Mouse (Mus musculus) neural tube, embryonic 15.5 days (tissue): ENCODE measurements around the gene Furin. TPM values are rescaled to one million over a fixed set of nuclear protein-coding genes. Genes with fewer than 3 reads are reported as not detected.

Experiments used
- ATAC-seq: fragments of 200-750 bp; cut with Nextera tagmentation; 2 replicates; pipeline ENCODE4 v1.8.0; 2017; ENCODE audit warnings: mild to moderate bottlenecking, moderate TSS enrichment, moderate library complexity; ENCODE audit not compliant: low FRiP score
- H3K27ac ChIP-seq: fragments of 300-500 bp; sonication (generic); replicated peaks from 2 replicates; pipeline ENCODE4 v1.5.1; 2015; ENCODE audit warnings: mild to moderate bottlenecking, inconsistent platforms
- H3K27me3 ChIP-seq: fragments of 300-500 bp; sonication (generic); replicated peaks from 2 replicates; pipeline ENCODE4 v1.6.1; 2015; ENCODE audit warnings: inconsistent platforms
- H3K36me3 ChIP-seq: fragments of 300-500 bp; sonication (generic); 2 replicates; pipeline ENCODE4 v1.6.1; 2015; ENCODE audit warnings: inconsistent platforms
- H3K4me1 ChIP-seq: fragments of 300-500 bp; sonication (generic); 2 replicates; pipeline ENCODE4 v1.6.1; 2015; ENCODE audit warnings: inconsistent platforms
- H3K4me2 ChIP-seq: fragments of 300-500 bp; sonication (generic); 2 replicates; pipeline ENCODE4 v1.6.1; 2015; ENCODE audit warnings: inconsistent platforms, mild to moderate bottlenecking, moderate library complexity
- H3K4me3 ChIP-seq: fragments of 300-500 bp; sonication (generic); replicated peaks from 2 replicates; pipeline ENCODE4 v1.5.1; 2015; ENCODE audit warnings: mild to moderate bottlenecking, inconsistent platforms
- H3K9ac ChIP-seq: fragments of 300-500 bp; sonication (generic); replicated peaks from 2 replicates; pipeline ENCODE4 v1.6.1; 2015; ENCODE audit warnings: mild to moderate bottlenecking, inconsistent platforms
- H3K9me3 ChIP-seq: fragments of 300-500 bp; sonication (generic); replicated peaks from 2 replicates; pipeline ENCODE4 v1.6.1; 2016; ENCODE audit warnings: inconsistent platforms
- WGBS: fragments of 180-500 bp; shearing (Covaris S2); methylation state at CpG from one replicate; pipeline ENCODE4 v1.1.7; 2015; ENCODE audit warnings: mixed read lengths; 5-methylcytosine and 5-hydroxymethylcytosine counted together
- polyA plus RNA-seq: library from polyadenylated mRNA; unstranded; fragments of >200 nt; fragmentation: Nextera tagmentation; extraction: Ambion mirVana; gene quantifications from 2 replicates; pipeline ENCODE4 v1.2.1, GENCODE M21; 2015

Furin gene
- polyA plus RNA-seq, 1 experiment from 2014 or later, result 5.6 TPM

DNA sequence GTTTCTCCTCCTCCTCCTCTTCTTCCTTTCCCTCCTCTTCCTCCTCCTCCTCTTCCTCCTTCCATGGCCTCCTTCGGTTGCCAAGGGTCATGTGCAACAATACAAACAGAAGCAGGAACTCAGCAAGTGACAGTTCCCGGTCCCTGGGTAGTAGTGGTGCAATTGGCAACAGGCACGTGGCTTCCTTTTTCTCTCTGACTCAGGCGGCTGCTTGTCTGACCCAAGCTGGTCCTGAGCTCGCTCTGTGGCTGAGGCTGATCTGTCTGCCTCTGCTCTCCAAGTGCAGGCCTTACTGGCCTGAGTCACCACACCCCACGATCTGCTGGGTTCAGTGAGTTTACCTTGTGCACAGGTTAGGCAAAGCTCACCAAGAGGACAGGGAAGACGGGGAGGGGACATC is 21.1 kb upstream of the Furin start:
- Histone ChIP-seq H3K27me3 (no peaks in the 10 kb centered on the region), H3K4me3 (no peak overlapping the region), H3K9me3 (no peaks in the 10 kb centered on the region), H3K36me3 (no peaks in the 10 kb centered on the region), H3K27ac (no peak overlapping the region), H3K4me2 (no peak overlapping the region), H3K4me1 (peaks cover 4% of the 10 kb centered on the region; the same call in 1 of the 2 replicates), H3K9ac (no peak overlapping the region)
- ATAC-seq, result no peak
- WGBS, result 72% methylated on average over 7 of the region's 7 CpGs

DNA sequence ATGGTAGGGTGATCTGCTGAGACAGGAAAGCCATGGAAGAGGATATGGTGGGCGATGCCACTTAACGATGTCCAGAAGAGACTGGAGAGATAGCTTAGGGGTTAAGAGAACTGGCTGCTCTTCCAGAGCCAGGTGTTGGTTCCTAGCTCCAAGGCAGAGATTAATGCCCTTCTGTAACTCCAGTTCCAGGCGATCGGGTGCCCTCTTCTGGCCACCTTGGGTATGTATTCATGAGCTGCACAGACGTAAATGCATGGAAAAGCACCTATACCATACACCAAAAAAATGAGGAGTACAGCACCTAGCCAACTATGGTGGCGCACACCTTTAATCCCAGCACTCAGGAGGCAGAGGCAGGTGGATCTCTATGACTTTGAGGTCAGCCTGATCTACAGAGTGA is 19.5 kb upstream of the Furin start:
- no peaks in the 10 kb centered on the region for H3K27me3 ChIP-seq
- H3K4me2 ChIP-seq, result no peak overlapping the region
- no peak overlapping the region for H3K27ac ChIP-seq
- no peak overlapping the region for H3K4me3 ChIP-seq
- H3K36me3 ChIP-seq, result no peaks in the 10 kb centered on the region
- H3K9ac ChIP-seq, result no peak overlapping the region
- 76% methylated on average over 6 of the region's 6 CpGs for WGBS
- H3K9me3 ChIP-seq, result no peaks in the 10 kb centered on the region
- peaks cover 4% of the 10 kb centered on the region; the same call in 1 of the 2 replicates for H3K4me1 ChIP-seq
- ATAC-seq, result no peak

DNA sequence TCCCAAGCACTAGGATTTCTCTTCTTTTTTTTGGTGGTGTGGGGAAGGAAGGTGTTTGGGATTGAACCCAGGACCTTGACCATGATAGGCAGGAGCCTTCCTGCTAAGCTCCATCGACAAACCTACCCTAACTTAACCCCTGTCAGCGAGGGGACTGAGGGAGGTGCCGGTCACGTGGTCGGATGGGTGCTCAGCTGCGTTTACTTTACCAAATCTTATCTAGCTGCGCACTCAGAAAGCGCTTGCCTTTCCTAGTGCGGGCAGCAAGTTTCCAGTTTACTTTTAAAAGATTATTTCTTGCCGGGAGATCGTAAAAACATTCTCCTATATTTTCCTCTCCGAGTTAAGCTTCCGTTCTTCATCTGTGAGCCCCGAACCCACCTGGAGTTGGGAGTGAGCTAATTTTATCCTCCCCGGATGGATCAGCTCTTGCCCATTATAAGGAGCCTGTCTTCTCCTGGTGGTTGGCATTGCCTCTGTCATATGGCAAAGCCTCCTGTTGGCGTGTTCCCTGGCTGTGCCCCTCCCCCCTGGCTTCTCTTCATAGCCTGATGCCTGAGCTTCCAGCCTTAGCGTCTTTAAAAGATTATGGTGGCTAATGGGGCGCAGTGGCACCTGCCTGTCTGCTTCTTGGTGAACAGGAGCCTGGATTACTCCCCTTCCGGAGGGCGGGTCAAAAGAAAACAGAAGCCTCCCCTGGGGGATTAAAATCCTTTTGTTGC is 17.7 kb upstream of the Furin start:
- peak overlapping the region; percentile 34 for H3K4me2 ChIP-seq
- 0 out of 2 replicates have a peak overlapping the region, but pooled peaks have one; percentile 20 for H3K9ac ChIP-seq
- no peak for ATAC-seq
- H3K36me3 ChIP-seq, result no peaks in the 10 kb centered on the region
- no peak overlapping the region for H3K4me3 ChIP-seq
- H3K27ac ChIP-seq, result no peak overlapping the region
- no peaks in the 10 kb centered on the region for H3K9me3 ChIP-seq
- H3K27me3 ChIP-seq, result no peaks in the 10 kb centered on the region
- 34% methylated on average over 20 of the region's 20 CpGs for WGBS
- H3K4me1 ChIP-seq, result peaks cover 4% of the 10 kb centered on the region; the same call in 1 of the 2 replicates

DNA sequence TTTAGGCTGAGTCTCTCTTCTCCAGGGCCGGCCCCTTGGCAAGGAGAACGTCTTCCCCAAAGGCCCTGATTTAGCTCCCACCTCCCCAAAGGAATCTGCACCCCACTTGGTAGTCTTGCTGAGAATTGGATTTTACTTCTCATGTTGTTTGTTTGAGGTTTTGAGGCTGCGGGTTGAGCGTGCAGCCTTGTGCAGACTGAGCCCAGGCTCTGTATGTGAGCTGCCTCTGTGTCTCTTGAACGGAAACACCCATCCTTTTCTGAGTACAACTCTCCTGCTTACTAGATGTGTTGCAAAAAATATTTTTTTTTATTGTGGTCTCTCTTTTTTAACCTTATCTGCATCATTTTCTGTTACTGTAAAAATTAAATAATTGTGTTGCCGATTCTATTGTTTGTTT is 16.3 kb upstream of the Furin start:
- Histone ChIP-seq H3K4me2 (no peak overlapping the region), H3K9me3 (no peaks in the 10 kb centered on the region), H3K27ac (no peak overlapping the region), H3K4me1 (peaks cover 4% of the 10 kb centered on the region; the same call in 1 of the 2 replicates), H3K27me3 (no peaks in the 10 kb centered on the region), H3K36me3 (no peaks in the 10 kb centered on the region), H3K9ac (no peak overlapping the region), H3K4me3 (no peak overlapping the region)
- ATAC-seq, result no peak
- WGBS, result 89% methylated on average over 6 of the region's 6 CpGs

DNA sequence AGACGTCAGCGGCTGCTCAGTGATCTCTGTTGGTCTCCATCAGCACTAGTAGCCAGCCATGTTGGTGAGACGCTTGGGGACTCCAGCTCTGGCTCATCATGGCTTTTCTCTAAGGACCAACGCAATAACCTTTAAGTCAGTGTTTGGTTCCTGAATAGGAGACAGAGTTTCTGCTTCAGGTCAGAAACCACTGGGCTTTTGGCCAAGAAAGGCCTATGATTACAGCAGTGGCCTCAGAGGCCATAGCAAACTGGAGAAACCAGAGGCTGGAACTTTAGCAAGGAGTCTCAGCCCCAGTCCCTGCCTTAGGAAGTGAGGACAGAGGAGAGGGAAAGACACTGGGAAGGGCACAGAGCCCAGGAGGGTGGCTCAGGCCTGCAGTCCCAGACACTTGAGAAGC is 15.3 kb upstream of the Furin start:
- no peak for ATAC-seq

DNA sequence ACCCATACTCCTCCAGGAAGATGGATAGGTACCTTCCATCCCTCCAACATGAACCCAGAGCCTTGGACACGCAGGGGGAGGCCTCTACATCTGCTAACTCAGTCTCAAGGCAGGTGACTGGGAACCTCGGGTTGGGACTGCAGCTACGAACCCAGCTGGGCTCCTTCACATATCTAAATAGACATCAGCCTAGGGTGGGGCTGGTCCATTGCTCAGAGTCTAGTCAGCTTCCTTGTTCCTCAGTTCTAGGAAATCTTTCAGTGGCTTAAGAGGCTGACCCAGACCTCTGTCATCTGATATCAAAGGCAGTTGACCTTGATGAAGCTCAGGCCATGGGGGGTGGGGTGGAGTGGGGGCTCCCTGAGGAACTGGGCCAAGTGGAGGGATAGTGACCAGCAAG is 14.0 kb upstream of the Furin start:
- H3K4me3 ChIP-seq, result no peak overlapping the region
- H3K27me3 ChIP-seq, result no peaks in the 10 kb centered on the region
- H3K4me2 ChIP-seq, result no peak overlapping the region
- no peaks in the 10 kb centered on the region for H3K36me3 ChIP-seq
- no peak overlapping the region for H3K27ac ChIP-seq
- H3K4me1 ChIP-seq, result peaks cover 4% of the 10 kb centered on the region; the same call in 1 of the 2 replicates
- H3K9me3 ChIP-seq, result no peaks in the 10 kb centered on the region
- 72% methylated on average over 3 of the region's 3 CpGs for WGBS
- ATAC-seq, result no peak
- H3K9ac ChIP-seq, result no peak overlapping the region

More for the DNA sequence above, 15.3 kb upstream of the Furin start:
- H3K4me2 ChIP-seq, result no peak overlapping the region
- H3K4me3 ChIP-seq, result no peak overlapping the region
- H3K9me3 ChIP-seq, result no peaks in the 10 kb centered on the region
- H3K9ac ChIP-seq, result no peak overlapping the region
- 76% methylated on average over 4 of the region's 4 CpGs for WGBS
- peaks cover 4% of the 10 kb centered on the region; the same call in 1 of the 2 replicates for H3K4me1 ChIP-seq
- H3K36me3 ChIP-seq, result no peaks in the 10 kb centered on the region
- H3K27ac ChIP-seq, result no peak overlapping the region
- no peaks in the 10 kb centered on the region for H3K27me3 ChIP-seq

DNA sequence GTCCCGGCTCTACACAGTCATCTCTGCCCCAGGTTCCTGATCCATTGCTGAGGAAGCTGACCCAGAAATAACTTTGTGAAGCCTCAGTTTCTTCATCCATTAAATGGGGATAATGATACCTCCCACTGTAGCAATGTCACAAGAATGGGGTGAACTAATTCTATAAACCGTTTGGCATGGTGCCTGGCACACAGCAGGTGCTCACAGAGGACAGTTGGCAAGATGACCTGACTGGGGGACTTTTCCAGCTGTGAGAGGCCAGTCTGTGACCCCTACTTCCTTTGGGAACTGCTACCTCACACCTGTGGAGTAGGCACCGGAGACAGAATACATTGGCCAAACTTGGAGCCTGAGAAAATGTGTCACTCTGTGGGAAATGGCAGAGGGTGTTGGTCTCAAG is 12.8 kb upstream of the Furin start:
- H3K4me3 ChIP-seq, result no peak overlapping the region
- H3K9me3 ChIP-seq, result no peaks in the 10 kb centered on the region
- 83% methylated on average over 3 of the region's 3 CpGs for WGBS
- no peak overlapping the region for H3K4me2 ChIP-seq
- no peak for ATAC-seq
- no peak overlapping the region for H3K9ac ChIP-seq
- no peaks in the 10 kb centered on the region for H3K27me3 ChIP-seq
- H3K27ac ChIP-seq, result no peak overlapping the region
- no peaks in the 10 kb centered on the region for H3K36me3 ChIP-seq
- H3K4me1 ChIP-seq, result peaks cover 1% of the 10 kb centered on the region; the same call in 1 of the 2 replicates

DNA sequence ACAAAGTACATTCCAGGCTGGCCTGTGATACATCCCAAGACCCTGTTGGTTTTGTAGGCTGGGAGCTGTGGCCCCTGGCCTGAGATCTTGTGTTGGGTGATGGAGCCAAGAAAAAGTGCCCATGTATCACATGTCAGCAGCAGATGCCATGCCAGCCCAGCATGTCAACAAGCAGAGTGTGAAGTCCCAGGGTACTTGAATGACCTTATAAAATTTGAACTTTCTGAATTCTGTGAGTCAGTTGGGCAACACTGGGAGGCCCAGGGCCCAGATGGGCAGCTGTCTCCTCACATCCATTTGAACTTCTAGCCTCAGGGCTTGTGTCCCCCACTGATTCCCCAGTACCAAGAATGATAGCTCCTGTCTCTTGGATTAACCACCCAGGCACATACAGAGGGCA is 12.4 kb upstream of the Furin start:
- Histone ChIP-seq H3K4me1 (no peaks in the 10 kb centered on the region), H3K9me3 (no peaks in the 10 kb centered on the region), H3K9ac (no peak overlapping the region), H3K4me2 (no peak overlapping the region), H3K27ac (no peak overlapping the region), H3K36me3 (no peaks in the 10 kb centered on the region), H3K27me3 (no peaks in the 10 kb centered on the region), H3K4me3 (no peak overlapping the region)
- ATAC-seq, result no peak

DNA sequence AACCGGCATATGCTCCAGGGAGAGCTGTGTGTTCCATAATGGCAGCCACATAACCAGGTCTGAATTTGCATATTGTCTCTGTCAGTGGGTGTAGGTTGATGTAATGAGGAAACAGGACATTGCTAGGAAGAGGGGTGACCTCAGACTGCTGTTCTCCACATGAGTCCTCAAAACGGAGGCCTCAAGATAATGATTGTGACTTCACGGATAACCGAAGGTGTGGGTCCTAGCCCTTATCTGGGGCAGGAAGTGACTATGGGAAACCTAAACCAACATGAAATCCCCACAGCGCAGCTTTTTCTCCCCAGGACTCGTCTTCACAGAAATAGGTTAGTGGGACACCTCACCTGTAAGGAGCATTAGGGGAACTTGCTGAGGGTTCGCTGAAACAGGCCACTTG is 11.7 kb upstream of the Furin start:
- Histone ChIP-seq H3K36me3 (no peaks in the 10 kb centered on the region), H3K27ac (no peak overlapping the region), H3K4me2 (no peak overlapping the region), H3K4me3 (no peak overlapping the region), H3K9ac (no peak overlapping the region), H3K27me3 (no peaks in the 10 kb centered on the region), H3K9me3 (no peaks in the 10 kb centered on the region), H3K4me1 (no peaks in the 10 kb centered on the region)
- ATAC-seq, result no peak
- WGBS, result 95% methylated on average over 7 of the region's 7 CpGs

DNA sequence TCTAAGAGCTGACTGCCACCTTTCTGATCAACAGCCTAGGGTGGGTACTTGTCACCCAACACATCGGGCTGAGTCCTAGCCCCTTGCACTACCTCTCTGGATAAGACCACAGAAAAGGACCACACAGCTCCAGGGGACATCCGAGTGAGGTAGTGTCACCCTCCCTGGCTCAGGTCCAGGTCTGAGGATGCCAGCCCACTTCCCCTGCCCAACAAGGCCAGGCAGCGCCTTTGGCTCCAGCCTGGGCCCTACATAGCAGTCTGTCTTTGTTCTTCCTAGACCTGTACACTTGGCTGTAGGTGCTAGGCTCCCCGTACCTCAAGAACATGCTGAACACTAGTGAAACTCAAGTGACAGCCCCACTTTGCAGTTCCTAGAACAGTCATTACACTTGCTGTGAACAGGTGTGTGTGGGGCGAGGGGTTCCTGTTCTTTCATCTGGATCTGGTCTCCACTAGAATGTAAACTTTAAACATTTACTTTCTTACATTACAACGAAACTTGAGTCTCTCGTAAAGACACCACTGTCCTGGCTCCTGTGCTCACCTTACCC is 9.1 kb upstream of the Furin start:
- Histone ChIP-seq H3K36me3 (no peaks in the 10 kb centered on the region), H3K4me3 (no peak overlapping the region), H3K27me3 (no peaks in the 10 kb centered on the region), H3K27ac (no peak overlapping the region), H3K4me2 (no peak overlapping the region), H3K9ac (no peak overlapping the region), H3K4me1 (no peaks in the 10 kb centered on the region), H3K9me3 (no peaks in the 10 kb centered on the region)
- ATAC-seq, result no peak
- 86% methylated on average over 7 of the region's 7 CpGs for WGBS

DNA sequence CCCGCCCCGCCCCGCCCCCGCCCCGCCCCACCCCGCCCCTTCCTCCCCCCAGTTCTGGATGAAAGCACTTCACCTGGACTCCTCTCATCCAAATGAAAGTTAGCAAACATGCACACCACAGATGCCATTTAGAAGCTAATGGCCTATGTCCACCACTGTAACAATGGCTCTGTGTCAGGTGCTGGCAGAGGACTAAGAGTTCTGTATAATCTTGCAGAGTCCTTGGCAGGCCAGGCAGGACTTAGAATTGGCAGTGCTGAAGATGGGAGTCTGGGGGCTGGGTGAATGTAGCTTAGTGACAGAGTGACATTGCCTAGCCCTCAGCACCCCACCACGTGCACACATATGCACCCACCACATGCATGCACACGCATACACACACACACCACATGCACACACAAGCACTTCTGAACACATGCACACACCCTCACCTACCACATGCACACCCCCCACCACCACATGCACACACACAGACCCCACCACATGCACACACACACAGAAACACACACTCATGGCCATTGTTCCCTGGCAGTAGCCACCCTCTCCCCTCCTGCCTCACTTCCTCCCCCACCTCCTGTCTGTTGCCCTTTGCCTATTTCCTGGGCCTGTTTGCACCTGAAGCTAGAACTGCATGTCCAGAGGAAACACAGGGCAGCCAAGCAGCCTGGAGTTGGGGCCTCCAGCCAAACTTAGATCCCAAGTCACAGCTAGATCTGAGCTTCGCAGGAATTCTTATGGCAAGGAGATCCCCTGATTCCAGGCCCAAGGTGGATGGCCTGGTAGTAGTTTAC is 8.5 kb upstream of the Furin start:
- Histone ChIP-seq H3K27ac (no peak overlapping the region), H3K4me2 (no peak overlapping the region), H3K4me3 (no peak overlapping the region), H3K27me3 (no peaks in the 10 kb centered on the region), H3K4me1 (no peaks in the 10 kb centered on the region), H3K36me3 (no peaks in the 10 kb centered on the region), H3K9ac (no peak overlapping the region), H3K9me3 (no peaks in the 10 kb centered on the region)
- ATAC-seq, result no peak
- WGBS, result 76% methylated on average over 9 of the region's 9 CpGs

DNA sequence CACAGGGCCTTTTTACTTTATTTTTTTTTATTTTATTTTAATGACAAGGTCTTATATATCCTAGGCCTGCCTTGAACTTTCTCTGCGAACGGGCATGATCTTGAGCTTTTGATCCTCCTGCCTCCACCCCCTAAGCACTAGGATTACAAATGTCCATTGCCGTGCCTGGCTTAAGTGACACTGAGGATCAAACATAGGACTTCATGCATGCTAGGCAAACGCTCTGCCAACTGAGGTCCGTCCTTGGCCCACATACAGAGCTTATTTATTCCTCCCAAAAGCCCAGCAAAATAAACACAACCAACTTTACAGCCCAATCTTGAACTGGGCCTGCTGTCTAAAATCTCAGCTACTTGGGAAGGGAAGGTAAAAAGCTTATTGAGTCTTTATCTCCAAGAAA is 7.5 kb upstream of the Furin start:
- no peaks in the 10 kb centered on the region for H3K4me1 ChIP-seq
- H3K9ac ChIP-seq, result no peak overlapping the region
- 65% methylated on average over 5 of the region's 5 CpGs for WGBS
- no peak overlapping the region for H3K4me2 ChIP-seq
- H3K4me3 ChIP-seq, result no peak overlapping the region
- no peaks in the 10 kb centered on the region for H3K36me3 ChIP-seq
- H3K27ac ChIP-seq, result no peak overlapping the region
- ATAC-seq, result no peak
- H3K9me3 ChIP-seq, result no peaks in the 10 kb centered on the region
- H3K27me3 ChIP-seq, result no peaks in the 10 kb centered on the region; the same call in 1 of the 2 replicates
